20 mouse cellular contexts compared by ENCODE assay signal in the genomic region with DNA sequence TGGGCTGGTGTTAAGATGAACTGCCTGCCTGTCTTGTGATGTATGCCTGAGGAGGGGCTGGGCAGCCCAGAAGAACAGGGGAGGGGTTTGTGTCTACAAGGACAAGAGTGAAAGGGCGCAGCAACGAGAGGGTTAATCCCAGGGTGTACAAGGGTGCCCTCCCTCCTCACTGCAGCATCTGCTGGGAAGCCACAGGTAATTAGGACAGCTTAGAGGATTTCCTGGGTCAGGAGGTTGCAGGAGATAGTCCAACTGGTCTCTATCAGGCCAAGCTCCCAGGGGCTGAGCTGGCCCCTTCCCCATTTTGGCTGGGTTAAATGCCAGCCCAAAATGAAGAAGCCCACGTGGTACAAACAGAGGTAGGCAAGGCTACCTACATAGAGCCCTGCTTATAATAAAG. TPM values are rescaled to one million over a fixed set of nuclear protein-coding genes. Genes with fewer than 3 reads are reported as not detected.
"Had no signal": no experiment of that assay in that cellular context is flagged by ENCODE, and none has a peak within 500 bp of the region (broad histone marks: within the 10 kb centered on the region; RNA-seq: fewer than 3 reads in every experiment).

No protein-coding gene starts in this region.

- DNase-seq: cerebellum, adult 2 months; cerebellum, adult 8-10 months; cerebellum, adult 9-10 months; cerebellum, adult 9-11 months; cerebellum, postnatal 10 days; cerebellum, postnatal 14 days; cerebellum, postnatal 25 days; cerebellum, postnatal 36 days; embryo, embryonic 11 days; forebrain, postnatal 0 days; gastrocnemius, adult 2 months; gastrocnemius, postnatal 10 days; gastrocnemius, postnatal 14 days; gastrocnemius, postnatal 25 days; gastrocnemius, postnatal 36 days; heart, adult 11 months; heart, adult 18-20 months had no signal

RNA-seq across cellular contexts. Expression of a gene that starts 20.3 kb away (rescaled TPM):
- total RNA-seq: common myeloid progenitor, adult 5-6 weeks; granulocyte monocyte progenitor cell, adult 5-6 weeks had no signal
- polyA plus RNA-seq: erythroblast, embryonic 14.5 days had no signal
